Mouse (Mus musculus): ENCODE results near the gene Sult2b1. TPM values are rescaled to one million over a fixed set of nuclear protein-coding genes. Genes with fewer than 3 reads are reported as not detected.

The Sult2b1 gene
- polyA plus RNA-seq, 1 experiment from 2014 or later, result 0.30 TPM

DNA sequence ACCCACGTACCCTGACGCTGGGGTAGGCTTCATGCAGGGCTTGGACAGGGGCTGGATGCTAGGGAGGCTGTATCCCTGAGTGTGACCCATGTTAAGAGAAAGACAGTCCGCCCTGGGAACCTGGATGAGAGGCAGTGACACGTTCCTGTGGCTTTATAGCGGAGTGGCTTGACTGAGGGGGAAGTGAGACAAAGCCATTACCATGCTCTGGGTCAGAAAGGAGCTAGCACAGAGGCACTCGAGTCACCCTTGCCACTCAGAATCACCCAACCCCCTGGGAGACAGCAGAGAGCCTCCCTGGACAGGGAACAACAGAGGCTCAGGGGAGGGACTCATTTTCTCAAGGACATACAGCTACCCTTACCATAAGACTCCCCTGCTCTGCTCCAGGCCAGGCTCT, 95.4 kb downstream of the Sult2b1 start:
- Histone ChIP-seq H3K4me1 (ENCODE audit: control insufficient read depth in 2 of 2, insufficient read depth in 2 of 2, low read length in 2 of 2) (peaks cover 16 to 20% of the 10 kb centered on the region in 2 experiments), H3K9ac (ENCODE audit: low read length) (peak overlapping the region; percentile 3; the same call in 1 of the 2 replicates), H3K27me3 (ENCODE audit: control insufficient read depth, insufficient read depth, low read length) (no peaks in the 10 kb centered on the region), H3K4me2 (ENCODE audit: low read length) (no peak overlapping the region), H3K9me3 (ENCODE audit: control insufficient read depth, low read length) (no peaks in the 10 kb centered on the region), H3K27ac (replicated peaks in 1 of 2; ENCODE audit: control insufficient read depth in 1 of 2, insufficient read depth in 1 of 2, low read depth in 2 of 2, low read length in 2 of 2) (0 out of 4 replicates have a peak overlapping the region, but pooled peaks of 1 of the 2 experiments have one; percentile 57), H3K36me3 (ENCODE audit: control insufficient read depth, insufficient read depth, low read length) (no peaks in the 10 kb centered on the region), H3K4me3 (ENCODE audit: control insufficient read depth in 1 of 2, insufficient read depth in 1 of 2, low read depth in 1 of 2, low read length in 2 of 2) (no peak overlapping the region)
- WGBS, result 61% methylated on average over 6 of the region's 6 CpGs
- no peak for ATAC-seq (ENCODE audit: insufficient number of reproducible peaks, insufficient read depth, low FRiP score, low read depth)

GRCm38 (mm10) chr7:45686841-45687240, 97.6 kb downstream of the Sult2b1 start:
- Histone ChIP-seq H3K27ac (replicated peaks in 1 of 2; ENCODE audit: control insufficient read depth in 1 of 2, insufficient read depth in 1 of 2, low read depth in 2 of 2, low read length in 2 of 2) (no peak overlapping the region), H3K9ac (ENCODE audit: low read length) (no peak overlapping the region), H3K4me3 (ENCODE audit: control insufficient read depth in 1 of 2, insufficient read depth in 1 of 2, low read depth in 1 of 2, low read length in 2 of 2) (no peak overlapping the region), H3K36me3 (ENCODE audit: control insufficient read depth, insufficient read depth, low read length) (no peaks in the 10 kb centered on the region), H3K4me2 (ENCODE audit: low read length) (no peak overlapping the region), H3K4me1 (ENCODE audit: control insufficient read depth in 2 of 2, insufficient read depth in 2 of 2, low read length in 2 of 2) (peaks cover 19 to 20% of the 10 kb centered on the region in 2 experiments), H3K9me3 (ENCODE audit: control insufficient read depth, low read length) (no peaks in the 10 kb centered on the region), H3K27me3 (ENCODE audit: control insufficient read depth, insufficient read depth, low read length) (no peaks in the 10 kb centered on the region)
- 71% methylated on average over 3 of the region's 3 CpGs for WGBS
- no peak for ATAC-seq (ENCODE audit: insufficient number of reproducible peaks, insufficient read depth, low FRiP score, low read depth)

- H3K27me3 ChIP-seq (ENCODE audit: control insufficient read depth, insufficient read depth, low read length), result no peaks in the 10 kb centered on the region
- H3K9me3 ChIP-seq (ENCODE audit: control insufficient read depth, low read length), result no peaks in the 10 kb centered on the region
- H3K9ac ChIP-seq (ENCODE audit: low read length), result no peak overlapping the region
- H3K4me2 ChIP-seq (ENCODE audit: low read length), result no peak overlapping the region
- ATAC-seq (ENCODE audit: insufficient number of reproducible peaks, insufficient read depth, low FRiP score, low read depth), result no peak
- 67% methylated on average over 10 of the region's 10 CpGs for WGBS
- H3K4me3 ChIP-seq (ENCODE audit: control insufficient read depth in 1 of 2, insufficient read depth in 1 of 2, low read depth in 1 of 2, low read length in 2 of 2), result no peak overlapping the region
- peaks cover 19 to 28% of the 10 kb centered on the region in 2 experiments for H3K4me1 ChIP-seq (ENCODE audit: control insufficient read depth in 2 of 2, insufficient read depth in 2 of 2, low read length in 2 of 2)
- no peaks in the 10 kb centered on the region for H3K36me3 ChIP-seq (ENCODE audit: control insufficient read depth, insufficient read depth, low read length)
- H3K27ac ChIP-seq (replicated peaks in 1 of 2; ENCODE audit: control insufficient read depth in 1 of 2, insufficient read depth in 1 of 2, low read depth in 2 of 2, low read length in 2 of 2), result no peak overlapping the region
Observed at GRCm38 (mm10) chr7:45685811-45686210, 98.7 kb downstream of the Sult2b1 start.

GRCm38 (mm10) chr7:45683396-45684050, 100.9 kb downstream of the Sult2b1 start, which contains the start of gene Ntn5:
Gene Ntn5 (plus strand): TSS chr7:45684022.
- Histone ChIP-seq H3K4me3 (ENCODE audit: control insufficient read depth in 1 of 2, insufficient read depth in 1 of 2, low read depth in 1 of 2, low read length in 2 of 2) (no peak within 1 kb of the TSS), H3K27ac (replicated peaks in 1 of 2; ENCODE audit: control insufficient read depth in 1 of 2, insufficient read depth in 1 of 2, low read depth in 2 of 2, low read length in 2 of 2) (no peak within 1 kb of the TSS)

GRCm38 (mm10) chr7:45682144-45683126, 102.0 kb downstream of the Sult2b1 start:
- no peak overlapping the region for H3K9ac ChIP-seq (ENCODE audit: low read length)
- H3K4me2 ChIP-seq (ENCODE audit: low read length), result 0 out of 2 replicates have a peak overlapping the region, but pooled peaks have one; percentile 19
- H3K27ac ChIP-seq (replicated peaks in 1 of 2; ENCODE audit: control insufficient read depth in 1 of 2, insufficient read depth in 1 of 2, low read depth in 2 of 2, low read length in 2 of 2), result no peak overlapping the region; a peak in 1 of 4 replicates
- no peak overlapping the region for H3K4me3 ChIP-seq (ENCODE audit: control insufficient read depth in 1 of 2, insufficient read depth in 1 of 2, low read depth in 1 of 2, low read length in 2 of 2)
- peaks cover 5 to 15% of the 10 kb centered on the region in 2 experiments for H3K4me1 ChIP-seq (ENCODE audit: control insufficient read depth in 2 of 2, insufficient read depth in 2 of 2, low read length in 2 of 2)
- H3K36me3 ChIP-seq (ENCODE audit: control insufficient read depth, insufficient read depth, low read length), result no peaks in the 10 kb centered on the region
- 29% methylated on average over 14 of the region's 14 CpGs for WGBS
- ATAC-seq (ENCODE audit: insufficient number of reproducible peaks, insufficient read depth, low FRiP score, low read depth), result peak; percentile 15; the same call in 1 of the 2 replicates
- no peaks in the 10 kb centered on the region for H3K27me3 ChIP-seq (ENCODE audit: control insufficient read depth, insufficient read depth, low read length)
- H3K9me3 ChIP-seq (ENCODE audit: control insufficient read depth, low read length), result no peaks in the 10 kb centered on the region

More at GRCm38 (mm10) chr7:45683396-45684050, 100.9 kb downstream of the Sult2b1 start, which contains the start of gene Ntn5:
- Histone ChIP-seq H3K4me2 (ENCODE audit: low read length) (no peak within 1 kb of the TSS), H3K27me3 (ENCODE audit: control insufficient read depth, insufficient read depth, low read length) (no peaks in the 10 kb centered on the region), H3K9me3 (ENCODE audit: control insufficient read depth, low read length) (no peaks in the 10 kb centered on the region), H3K9ac (ENCODE audit: low read length) (no peak within 1 kb of the TSS), H3K36me3 (ENCODE audit: control insufficient read depth, insufficient read depth, low read length) (no peaks in the 10 kb centered on the region), H3K4me1 (ENCODE audit: control insufficient read depth in 2 of 2, insufficient read depth in 2 of 2, low read length in 2 of 2) (peaks cover 5 to 15% of the 10 kb centered on the region in 2 experiments)
- no peak for ATAC-seq (ENCODE audit: insufficient number of reproducible peaks, insufficient read depth, low FRiP score, low read depth)
- 73% methylated on average over 7 of the region's 7 CpGs for WGBS

DNA sequence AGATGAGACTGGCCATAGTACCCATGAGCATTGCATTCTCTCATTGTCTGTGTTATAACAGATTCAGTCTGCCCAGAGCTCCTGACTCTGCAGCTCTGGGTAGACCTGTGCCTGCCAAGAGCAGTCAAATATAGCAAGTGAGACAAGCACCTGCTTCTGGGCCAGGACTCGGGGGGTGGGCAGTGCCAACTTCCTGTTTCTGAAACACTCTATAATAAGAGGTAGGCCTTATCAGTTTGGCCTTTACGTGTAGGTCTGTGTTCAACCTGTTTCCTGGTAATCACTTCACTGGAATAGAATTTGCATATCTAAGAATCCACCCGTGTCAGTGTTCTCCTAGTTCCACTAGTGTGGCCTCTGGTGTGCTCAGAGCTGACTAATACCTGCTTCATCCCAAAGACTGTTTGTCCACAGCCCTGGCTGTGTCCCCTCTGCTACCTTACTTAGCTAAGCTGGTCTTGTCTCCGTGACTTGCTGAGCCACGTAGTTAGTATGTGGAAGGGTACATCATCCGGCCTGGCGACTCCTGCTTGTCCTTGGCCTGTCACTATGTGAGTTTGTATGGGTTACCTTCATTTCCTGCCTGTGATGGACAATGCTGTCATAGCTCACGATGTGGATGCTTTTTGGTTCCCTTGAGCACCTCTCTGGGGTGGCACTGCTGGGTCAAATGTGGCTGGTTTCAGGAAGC, 103.3 kb downstream of the Sult2b1 start:
- WGBS, result 62% methylated on average over 8 of the region's 8 CpGs
- Histone ChIP-seq H3K4me1 (ENCODE audit: control insufficient read depth in 2 of 2, insufficient read depth in 2 of 2, low read length in 2 of 2) (peaks cover 5 to 15% of the 10 kb centered on the region in 2 experiments), H3K9me3 (ENCODE audit: control insufficient read depth, low read length) (no peaks in the 10 kb centered on the region), H3K4me2 (ENCODE audit: low read length) (no peak overlapping the region), H3K36me3 (ENCODE audit: control insufficient read depth, insufficient read depth, low read length) (no peaks in the 10 kb centered on the region), H3K27me3 (ENCODE audit: control insufficient read depth, insufficient read depth, low read length) (no peaks in the 10 kb centered on the region), H3K27ac (replicated peaks in 1 of 2; ENCODE audit: control insufficient read depth in 1 of 2, insufficient read depth in 1 of 2, low read depth in 2 of 2, low read length in 2 of 2) (peak overlapping the region; percentile 24 to 70; a peak in 3 of 4 replicates), H3K9ac (ENCODE audit: low read length) (no peak overlapping the region), H3K4me3 (ENCODE audit: control insufficient read depth in 1 of 2, insufficient read depth in 1 of 2, low read depth in 1 of 2, low read length in 2 of 2) (no peak overlapping the region)
- ATAC-seq (ENCODE audit: insufficient number of reproducible peaks, insufficient read depth, low FRiP score, low read depth), result no peak

Measured in heart, embryonic 14.5 days (tissue).